Mouse (Mus musculus) myocyte (in vitro differentiated cells): ENCODE results near the gene Tnrc6c. TPM values are rescaled to one million over a fixed set of nuclear protein-coding genes. Genes with fewer than 3 reads are reported as not detected.

ENCODE experiments used
- H3K27me3 ChIP-seq: one replicate; pipeline ENCODE4 v1.6.1; 2011; ENCODE audit not compliant: control insufficient read depth, insufficient read depth, insufficient read length
- H3K36me3 ChIP-seq: one replicate; pipeline ENCODE4 v1.6.1; 2011; ENCODE audit not compliant: control insufficient read depth, insufficient read depth
- H3K4me2 ChIP-seq: one replicate; pipeline ENCODE4 v1.6.1; 2011; ENCODE audit warnings: low read depth, control low read depth
- H3K4me3 ChIP-seq: one replicate; pipeline ENCODE4 v1.5.1; 2011; ENCODE audit warnings: mild to moderate bottlenecking, control low read depth, moderate library complexity
- H3K79me2 ChIP-seq: one replicate; pipeline ENCODE4 v1.6.1; 2011; ENCODE audit not compliant: control insufficient read depth, insufficient read depth
- H3ac ChIP-seq: one replicate; pipeline ENCODE4 v1.6.1; 2011; ENCODE audit not compliant: control insufficient read depth, insufficient read length
- CEBPB ChIP-seq: IDR thresholded peaks from 2 replicates; pipeline ENCODE4 v1.6.1; 2011; ENCODE audit warnings: mild to moderate bottlenecking, moderate library complexity; ENCODE audit not compliant: poor library complexity, insufficient read depth, severe bottlenecking
- E2F4 ChIP-seq: IDR thresholded peaks from one replicate; pipeline ENCODE4 v1.6.1; 2011; ENCODE audit warnings: mild to moderate bottlenecking, control low read depth, moderate library complexity; ENCODE audit not compliant: insufficient read depth
- MAX ChIP-seq: IDR thresholded peaks from one replicate; pipeline ENCODE4 v1.6.1; 2011; ENCODE audit warnings: low read depth, mild to moderate bottlenecking, control low read depth
- MYOD1 ChIP-seq, 3 experiments: IDR thresholded peaks; one replicate each; pipeline ENCODE4 v1.6.1; 2011; ENCODE audit warnings: control low read depth in 2 of 3, low read depth in 2 of 3, mild to moderate bottlenecking in 2 of 3, moderate library complexity in 1 of 3; ENCODE audit not compliant: insufficient read length in 2 of 3, control insufficient read depth in 1 of 3
- MYOG ChIP-seq, 3 experiments: IDR thresholded peaks; one replicate each; pipeline ENCODE4 v1.6.1; 2011; ENCODE audit warnings: control low read depth in 2 of 3, low read depth in 2 of 3, mild to moderate bottlenecking in 2 of 3; ENCODE audit not compliant: insufficient read length in 2 of 3, control insufficient read depth in 1 of 3, insufficient read depth in 1 of 3
- POLR2A ChIP-seq: IDR thresholded peaks from one replicate; pipeline ENCODE4 v1.6.1; 2011; ENCODE audit warnings: low read depth, mild to moderate bottlenecking, control low read depth, moderate library complexity; ENCODE audit not compliant: insufficient read length
- POLR2AphosphoS2 ChIP-seq: IDR thresholded peaks from one replicate; pipeline ENCODE4 v1.6.1; 2011; ENCODE audit warnings: low read depth, control low read depth; ENCODE audit not compliant: insufficient read length
- REST ChIP-seq: IDR thresholded peaks from one replicate; pipeline ENCODE4 v1.6.1; 2011; ENCODE audit warnings: mild to moderate bottlenecking, control low read depth, moderate library complexity; ENCODE audit not compliant: insufficient read depth, insufficient read length
- SRF ChIP-seq: IDR thresholded peaks from one replicate; pipeline ENCODE4 v1.6.1; 2011; ENCODE audit warnings: low read depth; ENCODE audit not compliant: control insufficient read depth, insufficient read length
- TCF12 ChIP-seq: IDR thresholded peaks from one replicate; pipeline ENCODE4 v1.6.1; 2011; ENCODE audit warnings: mild to moderate bottlenecking, control low read depth; ENCODE audit not compliant: poor library complexity, insufficient read depth, severe bottlenecking
- TCF3 ChIP-seq: IDR thresholded peaks from one replicate; pipeline ENCODE4 v1.6.1; 2011; ENCODE audit warnings: low read depth, control low read depth; ENCODE audit not compliant: insufficient read length
- USF1 ChIP-seq: IDR thresholded peaks from one replicate; pipeline ENCODE4 v1.6.1; 2011; ENCODE audit warnings: low read depth, mild to moderate bottlenecking, control low read depth, moderate library complexity
- polyA plus RNA-seq: library from polyadenylated mRNA; unstranded; fragments of >200 nt; fragmentation: generic; extraction: Trizol; gene quantifications from one replicate; pipeline ENCODE4 v1.2.1, GENCODE M21; 2012; ENCODE audit warnings: missing spikeins

Tnrc6c gene
- polyA plus RNA-seq, 1 experiment = 7.4 TPM

GRCm38 (mm10) chr11:117775540-117775939, 121.5 kb downstream of the Tnrc6c start:
- H3K79me2 ChIP-seq = no peaks in the 10 kb centered on the region
- no peak overlapping the region for H3K4me3 ChIP-seq
- no peaks in the 10 kb centered on the region for H3K27me3 ChIP-seq
- H3K36me3 ChIP-seq = peaks cover 18% of the 10 kb centered on the region
- TF ChIP-seq USF1 = no peak
- no peak for TF ChIP-seq MYOD1 (IDR thresholded peaks at IDR 0.05; ENCODE audit: control insufficient read depth in 1 of 3, insufficient read length in 2 of 3, low read depth in 2 of 3)
- no peak for TF ChIP-seq REST
- no peak for TF ChIP-seq TCF3
- TF ChIP-seq POLR2A = no peak
- TF ChIP-seq POLR2AphosphoS2 = no peak
- no peak for TF ChIP-seq E2F4
- no peak for TF ChIP-seq TCF12
- no peak for TF ChIP-seq MYOG (IDR thresholded peaks at IDR 0.05; ENCODE audit: control insufficient read depth in 1 of 3, insufficient read depth in 1 of 3, insufficient read length in 2 of 3, low read depth in 2 of 3)
- TF ChIP-seq SRF = no peak
- TF ChIP-seq CEBPB = no peak
- no peak for TF ChIP-seq MAX
- no peak overlapping the region for H3ac ChIP-seq
- no peak overlapping the region for H3K4me2 ChIP-seq

GRCm38 (mm10) chr11:117776085-117776792, 122.2 kb downstream of the Tnrc6c start:
- Histone ChIP-seq H3K79me2 (no peaks in the 10 kb centered on the region), H3K27me3 (no peaks in the 10 kb centered on the region), H3K36me3 (peaks cover 18% of the 10 kb centered on the region), H3K4me2 (no peak overlapping the region), H3K4me3 (no peak overlapping the region), H3ac (no peak overlapping the region)
- TF ChIP-seq USF1 (no peak), TCF12 (no peak), TCF3 (no peak), POLR2AphosphoS2 (no peak), MYOG (IDR thresholded peaks at IDR 0.05; ENCODE audit: control insufficient read depth in 1 of 3, insufficient read depth in 1 of 3, insufficient read length in 2 of 3, low read depth in 2 of 3) (no peak), CEBPB (no peak), POLR2A (no peak), MYOD1 (IDR thresholded peaks at IDR 0.05; ENCODE audit: control insufficient read depth in 1 of 3, insufficient read length in 2 of 3, low read depth in 2 of 3) (no peak), REST (no peak)

GRCm38 (mm10) chr11:117777111-117777510, 123.0 kb downstream of the Tnrc6c start:
- Histone ChIP-seq H3K79me2 (no peaks in the 10 kb centered on the region), H3K27me3 (no peaks in the 10 kb centered on the region), H3K36me3 (peaks cover 10% of the 10 kb centered on the region), H3K4me3 (no peak overlapping the region), H3K4me2 (no peak overlapping the region), H3ac (no peak overlapping the region)
- TF ChIP-seq USF1 = no peak
- TF ChIP-seq TCF3 = no peak
- TF ChIP-seq TCF12 = no peak
- no peak for TF ChIP-seq CEBPB
- TF ChIP-seq MYOG (IDR thresholded peaks at IDR 0.05; ENCODE audit: control insufficient read depth in 1 of 3, insufficient read depth in 1 of 3, insufficient read length in 2 of 3, low read depth in 2 of 3) = no peak
- TF ChIP-seq MAX = no peak
- TF ChIP-seq E2F4 = no peak
- TF ChIP-seq POLR2AphosphoS2 = no peak
- no peak for TF ChIP-seq POLR2A
- TF ChIP-seq SRF = no peak
- no peak for TF ChIP-seq REST
- TF ChIP-seq MYOD1 (IDR thresholded peaks at IDR 0.05; ENCODE audit: control insufficient read depth in 1 of 3, insufficient read length in 2 of 3, low read depth in 2 of 3) = no peak

GRCm38 (mm10) chr11:117778031-117778430, 123.9 kb downstream of the Tnrc6c start:
- no peak for TF ChIP-seq MAX
- TF ChIP-seq MYOG (IDR thresholded peaks at IDR 0.05; ENCODE audit: control insufficient read depth in 1 of 3, insufficient read depth in 1 of 3, insufficient read length in 2 of 3, low read depth in 2 of 3) = no peak
- no peak for TF ChIP-seq E2F4
- no peak for TF ChIP-seq POLR2A
- no peak for TF ChIP-seq TCF3
- no peak for TF ChIP-seq SRF
- TF ChIP-seq REST = no peak
- no peak for TF ChIP-seq POLR2AphosphoS2
- TF ChIP-seq TCF12 = no peak
- TF ChIP-seq USF1 = no peak
- no peak for TF ChIP-seq MYOD1 (IDR thresholded peaks at IDR 0.05; ENCODE audit: control insufficient read depth in 1 of 3, insufficient read length in 2 of 3, low read depth in 2 of 3)
- TF ChIP-seq CEBPB = no peak
- Histone ChIP-seq H3K4me3 (no peak overlapping the region), H3K27me3 (no peaks in the 10 kb centered on the region), H3K4me2 (no peak overlapping the region), H3K36me3 (peaks cover 9% of the 10 kb centered on the region), H3ac (no peak overlapping the region), H3K79me2 (no peaks in the 10 kb centered on the region)
